Mouse (Mus musculus) small intestine, adult 2 months (tissue): Measurements from ENCODE around the gene Pdgfa.

Experiments used
- CTCF ChIP-seq: fragments of 200-500 bp; IDR thresholded peaks from 2 replicates; pipeline ENCODE4 v1.5.1; 2012; ENCODE audit warnings: low read depth, mild to moderate bottlenecking, control low read depth, inconsistent platforms, low read length, moderate library complexity, mixed read lengths; ENCODE audit not compliant: insufficient replicate concordance, insufficient read length; ENCODE audit errors: extremely low read depth
- POLR2A ChIP-seq: fragments of 200-500 bp; IDR thresholded peaks from 2 replicates; pipeline ENCODE4 v1.6.1; 2012; ENCODE audit warnings: low read depth, mild to moderate bottlenecking, control low read depth, inconsistent platforms, low read length, moderate library complexity

DNA sequence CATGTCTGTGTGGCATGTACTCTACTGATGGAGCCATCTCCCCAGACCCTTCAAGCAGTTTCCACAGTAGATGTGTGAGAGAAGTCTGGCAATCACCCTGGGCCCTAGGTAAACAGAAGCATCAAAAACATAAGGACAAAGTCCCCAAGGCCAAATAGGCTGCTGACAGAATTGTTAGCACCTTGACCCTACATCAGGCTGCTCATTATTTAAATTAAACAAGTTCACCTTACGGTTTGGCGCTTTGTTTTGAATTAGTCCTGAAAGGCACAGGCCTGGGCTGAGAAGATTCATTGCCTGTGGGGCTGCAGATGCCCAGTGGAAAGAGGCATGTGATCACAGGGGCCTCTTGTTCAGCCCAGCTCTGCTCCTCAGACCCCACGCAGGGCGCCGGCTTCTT lies 50.2 kb downstream of the Pdgfa start:
- TF ChIP-seq CTCF (no peak), POLR2A (no peak)
